Mouse (Mus musculus) limb, embryonic 13.5 days (tissue): ENCODE measurements around the gene Cd79a. TPM values are rescaled to one million over a fixed set of nuclear protein-coding genes. Genes with fewer than 3 reads are reported as not detected.

Source experiments
- ATAC-seq: fragments of 200-750 bp; cut with Nextera tagmentation; 2 replicates; pipeline ENCODE4 v1.8.0; 2017; ENCODE audit warnings: low read depth, moderate number of reproducible peaks, moderate TSS enrichment; ENCODE audit not compliant: low FRiP score
- H3K27ac ChIP-seq: fragments of 300-500 bp; sonication (generic); 2 replicates; pipeline ENCODE4 v1.5.1; 2015; ENCODE audit warnings: inconsistent platforms, mild to moderate bottlenecking, moderate library complexity
- H3K27me3 ChIP-seq: fragments of 300-500 bp; sonication (generic); 2 replicates; pipeline ENCODE4 v1.6.1; 2015; ENCODE audit warnings: mild to moderate bottlenecking, inconsistent platforms
- H3K36me3 ChIP-seq: fragments of 300-500 bp; sonication (generic); 2 replicates; pipeline ENCODE4 v1.6.1; 2015; ENCODE audit warnings: inconsistent platforms, mild to moderate bottlenecking, moderate library complexity
- H3K4me1 ChIP-seq: fragments of 300-500 bp; sonication (generic); 2 replicates; pipeline ENCODE4 v1.6.1; 2015; ENCODE audit warnings: inconsistent platforms
- H3K4me2 ChIP-seq: fragments of 300-500 bp; sonication (generic); replicated peaks from 2 replicates; pipeline ENCODE4 v1.6.1; 2015; ENCODE audit warnings: inconsistent platforms, mild to moderate bottlenecking, moderate library complexity
- H3K4me3 ChIP-seq: fragments of 300-500 bp; sonication (generic); 2 replicates; pipeline ENCODE4 v1.5.1; 2015; ENCODE audit warnings: moderate library complexity, mild to moderate bottlenecking, inconsistent platforms
- H3K9ac ChIP-seq: fragments of 300-500 bp; sonication (generic); 2 replicates; pipeline ENCODE4 v1.6.1; 2015; ENCODE audit warnings: mild to moderate bottlenecking, inconsistent platforms
- H3K9me3 ChIP-seq: fragments of 300-500 bp; sonication (generic); 2 replicates; pipeline ENCODE4 v1.6.1; 2016; ENCODE audit warnings: inconsistent platforms
- WGBS: fragments of 180-500 bp; shearing (Covaris S2); methylation state at CpG from one replicate; pipeline ENCODE4 v1.1.7; 2015; 5-methylcytosine and 5-hydroxymethylcytosine counted together
- polyA plus RNA-seq: library from polyadenylated mRNA; unstranded; fragments of >200 nt; fragmentation: Nextera tagmentation; extraction: Ambion mirVana; gene quantifications from 2 replicates; pipeline ENCODE4 v1.2.1, GENCODE M21; 2015

The Cd79a gene
- polyA plus RNA-seq, 1 experiment from 2014 or later = 0.45 TPM

GRCm38 (mm10) chr7:24869080-24869479 lies 28.1 kb upstream of the Cd79a start:
- Histone ChIP-seq H3K27ac (no peak overlapping the region), H3K27me3 (peaks cover 22% of the 10 kb centered on the region), H3K4me2 (no peak overlapping the region), H3K36me3 (no peaks in the 10 kb centered on the region), H3K9ac (no peak overlapping the region), H3K4me1 (no peaks in the 10 kb centered on the region), H3K9me3 (peaks cover 6% of the 10 kb centered on the region; the same call in 1 of the 2 replicates), H3K4me3 (no peak overlapping the region)
- ATAC-seq = no peak
- 70% methylated on average over 17 of the region's 17 CpGs for WGBS

GRCm38 (mm10) chr7:24869532-24870165 lies 27.5 kb upstream of the Cd79a start, which contains the start of the genes Lypd4 and Dmrtc2:
Gene Lypd4, minus strand, starts transcription at chr7:24869941.
Gene Dmrtc2, plus strand, starts transcription at chr7:24870057.
- ATAC-seq = no peak
- peaks cover 22% of the 10 kb centered on the region for H3K27me3 ChIP-seq
- no peaks in the 10 kb centered on the region for H3K4me1 ChIP-seq
- H3K9ac ChIP-seq = no peak within 1 kb of the TSS
- H3K9me3 ChIP-seq = peaks cover 6% of the 10 kb centered on the region; the same call in 1 of the 2 replicates
- H3K36me3 ChIP-seq = no peaks in the 10 kb centered on the region
- H3K27ac ChIP-seq = no peak within 1 kb of the TSS
- no peak within 1 kb of the TSS for H3K4me2 ChIP-seq
- whole genome bisulfite sequencing = 53% methylated on average over 41 of the region's 41 CpGs
- no peak within 1 kb of the TSS for H3K4me3 ChIP-seq

DNA sequence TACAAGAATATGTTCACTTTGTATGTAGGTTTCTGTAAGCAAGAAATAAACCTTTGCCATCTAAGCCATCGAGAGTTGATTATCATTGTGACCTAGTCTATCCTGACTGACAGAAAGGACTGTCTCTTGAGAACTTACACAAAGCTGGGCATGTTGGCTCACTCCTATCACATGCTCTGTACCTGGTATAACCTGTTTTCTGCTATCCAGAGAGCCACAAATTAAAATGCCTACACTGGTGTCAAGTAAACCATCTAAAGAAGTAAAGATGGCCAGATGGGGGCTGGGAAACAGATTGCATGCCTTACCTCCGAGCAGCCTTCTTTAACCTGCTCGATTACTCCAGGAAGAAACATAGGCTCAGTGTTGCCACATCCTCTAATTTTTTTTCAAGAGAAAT lies 19.6 kb upstream of the Cd79a start:
- no peak overlapping the region for H3K4me3 ChIP-seq
- no peaks in the 10 kb centered on the region for H3K36me3 ChIP-seq
- no peaks in the 10 kb centered on the region for H3K9me3 ChIP-seq
- no peak overlapping the region for H3K4me2 ChIP-seq
- 51% methylated on average over 3 of the region's 3 CpGs for WGBS
- no peak for ATAC-seq
- no peaks in the 10 kb centered on the region; the same call in 1 of the 2 replicates for H3K27me3 ChIP-seq
- H3K27ac ChIP-seq = no peak overlapping the region
- no peak overlapping the region for H3K9ac ChIP-seq
- peaks cover 15% of the 10 kb centered on the region for H3K4me1 ChIP-seq

DNA sequence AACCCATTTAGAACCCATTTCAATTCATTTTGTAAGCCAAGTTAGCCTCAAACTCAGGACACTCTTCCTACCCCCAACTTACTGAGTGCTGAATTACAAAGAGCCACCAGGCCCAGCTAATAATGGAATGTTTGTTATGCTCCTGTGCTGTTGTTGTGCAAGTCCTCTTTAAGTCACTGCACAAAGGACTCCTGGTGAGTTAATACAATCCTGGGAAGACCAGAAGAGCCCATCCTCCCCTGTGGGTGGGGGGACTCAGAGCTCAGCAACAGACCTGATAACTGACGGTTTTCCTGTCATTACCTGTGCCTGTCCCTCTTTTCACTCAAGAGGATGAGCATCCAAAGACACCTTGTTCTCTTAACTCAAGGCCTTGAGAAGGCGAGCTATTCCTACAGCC lies 17.6 kb upstream of the Cd79a start:
- Histone ChIP-seq H3K4me3 (no peak overlapping the region), H3K27ac (no peak overlapping the region), H3K4me2 (no peak overlapping the region), H3K27me3 (no peaks in the 10 kb centered on the region; the same call in 1 of the 2 replicates), H3K9me3 (no peaks in the 10 kb centered on the region), H3K36me3 (no peaks in the 10 kb centered on the region), H3K4me1 (peaks cover 15% of the 10 kb centered on the region), H3K9ac (no peak overlapping the region)
- 38% methylated on average over 2 of the region's 2 CpGs for WGBS
- no peak for ATAC-seq

- Histone ChIP-seq H3K4me2 (no peak overlapping the region), H3K4me3 (no peak overlapping the region), H3K27me3 (no peaks in the 10 kb centered on the region), H3K4me1 (peaks cover 33% of the 10 kb centered on the region), H3K9ac (no peak overlapping the region), H3K36me3 (peaks cover 23% of the 10 kb centered on the region), H3K9me3 (no peaks in the 10 kb centered on the region), H3K27ac (no peak overlapping the region)
- 91% methylated on average over 9 of the region's 9 CpGs for WGBS
- ATAC-seq = no peak
Observed at GRCm38 (mm10) chr7:24882416-24883199, 14.6 kb upstream of the Cd79a start.

DNA sequence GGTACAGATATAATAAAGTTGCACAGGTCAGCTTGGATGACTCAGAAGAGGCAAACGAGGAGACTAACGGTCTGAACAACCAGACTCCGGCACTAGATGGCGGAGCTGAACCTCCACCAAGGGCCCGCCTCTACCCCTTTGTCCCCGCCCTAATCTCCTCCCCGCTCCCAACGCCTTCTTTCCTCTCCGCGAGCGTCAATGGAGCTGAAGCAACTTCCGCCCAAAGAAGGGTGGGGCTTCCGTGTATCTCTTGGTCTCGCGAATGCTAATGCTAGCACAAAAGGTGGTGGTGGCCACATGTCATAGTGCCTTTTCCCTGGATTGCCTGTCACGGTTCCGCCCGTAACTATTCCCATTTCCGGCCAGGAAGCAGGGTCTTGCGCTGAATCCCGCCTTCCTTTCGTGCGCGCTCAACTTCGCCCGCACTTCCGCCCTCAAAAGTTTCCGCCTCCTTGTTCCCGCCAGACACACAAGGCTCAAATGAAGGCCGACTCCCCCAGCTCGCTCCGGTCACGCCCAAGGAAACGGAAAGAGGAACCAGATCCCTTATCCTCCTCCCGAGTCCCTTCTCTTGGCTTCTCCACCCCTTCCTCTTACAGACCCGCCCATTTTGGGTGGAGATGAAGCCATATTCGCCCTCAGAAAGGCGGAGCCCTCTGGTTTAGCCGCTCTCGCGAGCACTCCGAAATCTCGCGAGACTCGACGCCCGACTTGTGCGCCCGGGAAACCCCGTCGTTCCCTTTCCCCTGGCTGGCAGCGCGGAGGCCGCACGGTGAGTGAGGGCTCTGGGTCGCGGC lies 13.1 kb upstream of the Cd79a start, which contains the start of gene Rps19:
Gene Rps19 (plus strand): TSS at position 476 of the 797 bp plus-strand sequence.
- H3K9ac ChIP-seq = peak within 1 kb of the TSS; percentile 100
- peaks cover 38% of the 10 kb centered on the region for H3K36me3 ChIP-seq
- H3K9me3 ChIP-seq = no peaks in the 10 kb centered on the region

GRCm38 (mm10) chr7:24884693-24885291 lies 12.4 kb upstream of the Cd79a start:
- Histone ChIP-seq H3K9ac (peak overlapping the region; percentile 100), H3K27ac (peak overlapping the region; percentile 86), H3K9me3 (no peaks in the 10 kb centered on the region), H3K27me3 (no peaks in the 10 kb centered on the region), H3K4me3 (peak overlapping the region; percentile 99), H3K4me1 (peaks cover 28% of the 10 kb centered on the region), H3K36me3 (peaks cover 45% of the 10 kb centered on the region), H3K4me2 (peak overlapping the region; percentile 94)
- WGBS = under 1% methylated on average over 47 of the region's 47 CpGs
- ATAC-seq = no peak; the same call in 1 of the 2 replicates

More for the DNA sequence above, 13.1 kb upstream of the Cd79a start, which contains the start of gene Rps19:
- H3K27me3 ChIP-seq = no peaks in the 10 kb centered on the region
- H3K4me1 ChIP-seq = peaks cover 28% of the 10 kb centered on the region
- H3K27ac ChIP-seq = peak within 1 kb of the TSS; percentile 86
- peak within 1 kb of the TSS; percentile 99 for H3K4me3 ChIP-seq
- ATAC-seq = peak; percentile 95
- H3K4me2 ChIP-seq = peak within 1 kb of the TSS; percentile 94
- under 1% methylated on average over 57 of the region's 57 CpGs for WGBS

- H3K4me1 ChIP-seq = peaks cover 28% of the 10 kb centered on the region
- peak overlapping the region; percentile 86 for H3K27ac ChIP-seq
- H3K36me3 ChIP-seq = peaks cover 54% of the 10 kb centered on the region
- H3K27me3 ChIP-seq = no peaks in the 10 kb centered on the region
- peak overlapping the region; percentile 100 for H3K9ac ChIP-seq
- H3K4me3 ChIP-seq = peak overlapping the region; percentile 99
- WGBS = 37% methylated on average over 12 of the region's 12 CpGs
- H3K9me3 ChIP-seq = no peaks in the 10 kb centered on the region
- no peak for ATAC-seq
- H3K4me2 ChIP-seq = peak overlapping the region; percentile 94
Observed at GRCm38 (mm10) chr7:24885468-24886307, 11.5 kb upstream of the Cd79a start.

DNA sequence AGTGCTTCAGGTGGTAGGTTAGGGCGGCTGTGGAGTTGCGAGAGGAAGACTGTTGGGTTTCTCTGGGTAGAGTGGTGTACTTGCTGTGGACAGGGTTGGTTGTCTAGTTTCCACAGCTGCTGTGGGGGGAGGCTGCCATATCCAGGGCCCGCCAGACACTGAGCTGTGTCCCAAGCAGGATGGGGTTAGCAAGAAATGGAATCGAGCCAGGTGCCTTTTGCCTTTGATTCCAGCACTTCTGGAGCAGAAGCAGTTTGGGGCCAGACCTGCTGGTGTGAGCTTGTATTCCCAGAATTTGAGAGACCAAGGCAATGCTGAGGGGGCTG lies 10.9 kb upstream of the Cd79a start:
- H3K9ac ChIP-seq = peak overlapping the region; percentile 100
- H3K27me3 ChIP-seq = no peaks in the 10 kb centered on the region
- H3K27ac ChIP-seq = peak overlapping the region; percentile 86; the same call in 1 of the 2 replicates
- WGBS = 65% methylated on average over 4 of the region's 4 CpGs
- H3K36me3 ChIP-seq = peaks cover 54% of the 10 kb centered on the region
- no peak for ATAC-seq
- H3K4me3 ChIP-seq = peak overlapping the region; percentile 99
- H3K4me2 ChIP-seq = peak overlapping the region; percentile 94
- peaks cover 28% of the 10 kb centered on the region for H3K4me1 ChIP-seq
- H3K9me3 ChIP-seq = no peaks in the 10 kb centered on the region

DNA sequence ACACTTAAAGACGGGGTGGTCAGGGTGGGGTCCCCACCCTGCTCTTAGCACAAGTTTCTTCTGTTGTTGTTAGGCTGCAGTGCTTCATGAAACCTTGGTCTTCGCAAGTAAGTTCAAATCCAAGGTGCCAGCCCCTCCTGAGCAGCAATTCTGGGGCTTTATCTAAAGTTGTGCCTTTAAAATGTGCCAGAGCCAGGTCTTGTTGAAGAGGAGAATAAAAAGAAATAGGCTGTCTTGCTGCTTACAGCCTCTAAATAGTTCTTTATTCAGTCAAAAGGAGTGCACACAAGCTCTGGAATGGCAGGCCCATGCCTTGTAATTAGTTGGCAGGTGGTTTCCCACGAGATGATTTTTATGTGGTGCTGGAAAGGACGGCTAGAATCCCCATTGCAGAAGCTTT lies 10.1 kb upstream of the Cd79a start:
- no peak for ATAC-seq
- 62% methylated on average over 4 of the region's 4 CpGs for WGBS
- H3K4me2 ChIP-seq = peak overlapping the region; percentile 94
- no peaks in the 10 kb centered on the region for H3K27me3 ChIP-seq
- H3K4me3 ChIP-seq = 0 out of 2 replicates have a peak overlapping the region, but pooled peaks have one; percentile 99
- peak overlapping the region; percentile 33; the same call in 1 of the 2 replicates for H3K27ac ChIP-seq
- peak overlapping the region; percentile 100 for H3K9ac ChIP-seq
- H3K36me3 ChIP-seq = peaks cover 54% of the 10 kb centered on the region
- H3K4me1 ChIP-seq = peaks cover 28% of the 10 kb centered on the region
- H3K9me3 ChIP-seq = no peaks in the 10 kb centered on the region
